Mouse (Mus musculus) hindbrain, embryonic 16.5 days (tissue): ENCODE results near the gene Ckap2l. TPM values are rescaled to one million over a fixed set of nuclear protein-coding genes. Genes with fewer than 3 reads are reported as not detected.

Source experiments
- ATAC-seq: fragments of 200-750 bp; cut with Nextera tagmentation; 2 replicates; pipeline ENCODE4 v1.8.0; 2017; ENCODE audit warnings: moderate TSS enrichment, moderate library complexity
- H3K27ac ChIP-seq: fragments of 300-500 bp; sonication (generic); 2 replicates; pipeline ENCODE4 v1.5.1; 2014; ENCODE audit warnings: low read depth, mild to moderate bottlenecking, control low read depth, low read length, moderate library complexity
- H3K27me3 ChIP-seq: fragments of 300-500 bp; sonication (generic); replicated peaks from 2 replicates; pipeline ENCODE4 v1.6.1; 2014; ENCODE audit warnings: low read length; ENCODE audit not compliant: control insufficient read depth, insufficient read depth
- H3K36me3 ChIP-seq: fragments of 300-500 bp; sonication (generic); 2 replicates; pipeline ENCODE4 v1.6.1; 2014; ENCODE audit warnings: mild to moderate bottlenecking, low read length, moderate library complexity, mixed read lengths; ENCODE audit not compliant: control insufficient read depth, insufficient read depth
- H3K4me1 ChIP-seq: fragments of 300-500 bp; sonication (generic); 2 replicates; pipeline ENCODE4 v1.6.1; 2014; ENCODE audit warnings: low read depth, low read length; ENCODE audit not compliant: control insufficient read depth, insufficient read depth
- H3K4me2 ChIP-seq: fragments of 300-500 bp; sonication (generic); 2 replicates; pipeline ENCODE4 v1.6.1; 2014; ENCODE audit warnings: mild to moderate bottlenecking, low read length, control low read depth, moderate library complexity
- H3K4me3 ChIP-seq: fragments of 300-500 bp; sonication (generic); 2 replicates; pipeline ENCODE4 v1.5.1; 2014; ENCODE audit warnings: mild to moderate bottlenecking, low read length, control low read depth, moderate library complexity
- H3K9ac ChIP-seq: fragments of 300-500 bp; sonication (generic); 2 replicates; pipeline ENCODE4 v1.6.1; 2014; ENCODE audit warnings: low read depth, mild to moderate bottlenecking, control low read depth, low read length, moderate library complexity
- H3K9me3 ChIP-seq: fragments of 300-500 bp; sonication (generic); 2 replicates; pipeline ENCODE4 v1.6.1; 2014; ENCODE audit warnings: mild to moderate bottlenecking, low read length, moderate library complexity; ENCODE audit not compliant: control insufficient read depth
- WGBS: fragments of 180-500 bp; shearing (Covaris S2); extraction: QIAGEN DNeasy Blood & Tissue Kit; methylation state at CpG from one replicate; pipeline ENCODE4 v1.1.7; 2014; 5-methylcytosine and 5-hydroxymethylcytosine counted together
- polyA plus RNA-seq: library from polyadenylated mRNA; unstranded; fragments of >200 nt; fragmentation: Nextera tagmentation; extraction: Ambion mirVana; gene quantifications from 2 replicates; pipeline ENCODE4 v1.2.1, GENCODE M21; 2015

Gene Ckap2l
- polyA plus RNA-seq, 1 experiment from 2014 or later: 9.7 TPM

DNA sequence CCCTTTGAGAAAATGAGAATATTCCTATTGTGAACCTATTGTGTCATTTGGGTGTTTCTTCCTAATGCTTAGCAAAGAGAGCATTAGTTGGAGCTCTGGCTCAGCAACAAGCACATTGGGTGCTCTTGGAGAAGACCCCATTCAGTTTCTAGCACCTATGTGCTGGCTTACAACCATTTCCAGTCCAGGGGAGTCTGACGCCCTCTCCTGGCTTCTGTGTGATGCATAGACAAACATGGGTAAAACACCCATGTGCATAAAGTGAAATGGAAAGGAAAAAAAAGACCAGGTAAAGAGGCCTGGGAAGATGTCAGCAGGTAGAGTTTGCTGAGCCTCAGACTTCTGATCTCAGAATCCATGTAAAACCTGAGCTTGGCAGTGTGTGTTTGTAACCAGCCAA is 63.8 kb downstream of the Ckap2l start:
- no peak overlapping the region for H3K9ac ChIP-seq

DNA sequence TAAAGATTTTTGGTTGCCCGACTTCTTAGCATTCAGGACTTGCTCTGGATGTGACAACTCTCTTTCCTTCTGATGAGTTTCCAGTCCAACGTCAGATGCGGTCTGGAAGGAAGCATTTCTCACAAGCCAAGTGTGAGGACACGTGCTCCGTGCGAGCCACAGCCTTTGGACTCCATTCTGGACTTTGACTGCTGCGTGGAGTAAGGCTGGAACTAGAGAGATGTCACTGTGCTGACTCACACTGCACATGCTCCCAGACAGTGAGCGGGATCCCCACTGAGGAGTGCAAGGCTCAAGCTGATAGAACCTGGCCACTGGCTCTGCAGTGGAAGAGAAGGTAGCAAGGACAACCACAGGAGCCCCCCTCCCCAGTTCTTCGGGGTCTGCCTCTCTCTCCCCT is 64.5 kb downstream of the Ckap2l start:
- 79% methylated on average over 8 of the region's 9 CpGs for WGBS
- no peak for ATAC-seq

More for the DNA sequence above, 63.8 kb downstream of the Ckap2l start:
- no peak for ATAC-seq
- Histone ChIP-seq H3K4me1 (no peaks in the 10 kb centered on the region), H3K36me3 (no peaks in the 10 kb centered on the region), H3K9me3 (0 out of 2 replicates have a peak, but pooled peaks cover 3% of the 10 kb centered on the region), H3K27ac (no peak overlapping the region), H3K27me3 (no peaks in the 10 kb centered on the region), H3K4me3 (no peak overlapping the region), H3K4me2 (no peak overlapping the region)
- 96% methylated on average over 1 of the region's 1 CpGs for WGBS

DNA sequence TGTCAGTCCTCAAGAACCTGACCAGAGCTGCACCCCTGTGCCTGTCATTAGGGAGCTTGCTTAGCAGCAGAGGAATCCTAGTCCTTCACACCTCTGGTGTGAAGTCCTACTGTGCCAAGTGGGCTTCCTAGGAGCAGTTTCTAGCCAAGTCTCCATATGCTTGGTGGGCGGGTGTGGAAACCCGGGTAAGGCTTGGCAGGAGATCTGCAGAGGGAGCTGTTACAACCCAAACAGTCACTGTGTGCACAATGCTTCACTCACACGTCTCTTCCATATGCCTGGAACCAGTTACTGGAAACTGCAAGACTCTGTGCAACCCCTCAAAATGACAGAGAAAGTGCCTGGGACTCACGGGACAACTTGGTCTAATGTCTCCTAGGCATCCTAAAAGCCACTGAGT is 65.0 kb downstream of the Ckap2l start:
- WGBS: 57% methylated on average over 4 of the region's 4 CpGs
- H3K27me3 ChIP-seq: no peaks in the 10 kb centered on the region

More for the DNA sequence above, 64.5 kb downstream of the Ckap2l start:
- Histone ChIP-seq H3K9me3 (0 out of 2 replicates have a peak, but pooled peaks cover 3% of the 10 kb centered on the region), H3K4me2 (no peak overlapping the region), H3K36me3 (no peaks in the 10 kb centered on the region), H3K27me3 (no peaks in the 10 kb centered on the region), H3K27ac (no peak overlapping the region), H3K4me3 (no peak overlapping the region), H3K4me1 (no peaks in the 10 kb centered on the region), H3K9ac (no peak overlapping the region)

DNA sequence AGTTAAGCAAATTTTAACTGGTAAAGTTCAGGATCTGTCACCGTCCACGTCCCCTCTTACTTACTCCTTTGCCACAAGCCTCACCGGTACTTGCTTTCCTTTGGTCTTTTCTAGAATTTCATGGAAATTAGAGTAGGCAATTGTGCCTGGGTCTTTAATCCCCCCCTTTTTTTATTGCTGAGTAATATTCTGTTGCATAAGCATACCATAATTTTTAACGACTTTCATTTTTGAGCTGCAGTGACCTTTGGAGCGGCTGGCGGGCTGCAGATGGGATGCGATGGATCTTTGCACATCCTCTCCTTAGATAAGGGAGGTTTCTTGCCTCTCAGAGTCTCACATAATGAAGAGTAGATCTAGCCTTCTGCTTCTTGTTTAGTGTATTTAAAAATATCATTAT is 67.7 kb downstream of the Ckap2l start:
- Histone ChIP-seq H3K9me3 (0 out of 2 replicates have a peak, but pooled peaks cover 3% of the 10 kb centered on the region), H3K27ac (no peak overlapping the region), H3K4me1 (no peaks in the 10 kb centered on the region), H3K4me2 (no peak overlapping the region), H3K4me3 (no peak overlapping the region), H3K9ac (no peak overlapping the region), H3K36me3 (no peaks in the 10 kb centered on the region), H3K27me3 (no peaks in the 10 kb centered on the region)
- ATAC-seq: no peak
- 94% methylated on average over 7 of the region's 7 CpGs for WGBS

More for the DNA sequence above, 65.0 kb downstream of the Ckap2l start:
- Histone ChIP-seq H3K36me3 (no peaks in the 10 kb centered on the region), H3K4me2 (no peak overlapping the region), H3K9me3 (0 out of 2 replicates have a peak, but pooled peaks cover 3% of the 10 kb centered on the region), H3K9ac (no peak overlapping the region), H3K27ac (no peak overlapping the region), H3K4me3 (no peak overlapping the region), H3K4me1 (no peaks in the 10 kb centered on the region)
- no peak for ATAC-seq

DNA sequence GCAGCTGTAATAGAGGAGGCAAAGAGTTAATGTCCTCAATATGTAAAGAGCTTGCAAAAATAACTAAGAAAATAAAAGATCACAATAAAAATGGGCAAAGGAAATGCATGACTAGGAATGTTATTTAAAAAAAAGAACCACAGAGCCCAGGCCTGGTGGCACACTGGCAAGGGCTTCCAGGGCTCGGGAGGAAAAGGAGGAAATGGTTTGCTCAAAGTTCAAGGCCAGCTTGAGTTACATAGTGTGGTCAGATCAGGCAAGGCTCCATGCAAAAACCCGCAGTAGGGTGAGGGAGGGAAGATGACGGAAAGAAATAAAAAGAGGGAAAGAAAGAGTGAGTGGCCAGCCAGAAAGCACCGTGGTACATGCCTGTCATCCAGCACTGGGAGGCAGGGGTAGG is 68.4 kb downstream of the Ckap2l start:
- no peak overlapping the region for H3K4me3 ChIP-seq
- 0 out of 2 replicates have a peak, but pooled peaks cover 3% of the 10 kb centered on the region for H3K9me3 ChIP-seq
- H3K9ac ChIP-seq: no peak overlapping the region
- WGBS: 89% methylated on average over 4 of the region's 4 CpGs
- no peaks in the 10 kb centered on the region for H3K27me3 ChIP-seq
- H3K4me2 ChIP-seq: no peak overlapping the region
- no peaks in the 10 kb centered on the region for H3K36me3 ChIP-seq
- no peaks in the 10 kb centered on the region for H3K4me1 ChIP-seq
- ATAC-seq: no peak
- H3K27ac ChIP-seq: no peak overlapping the region

DNA sequence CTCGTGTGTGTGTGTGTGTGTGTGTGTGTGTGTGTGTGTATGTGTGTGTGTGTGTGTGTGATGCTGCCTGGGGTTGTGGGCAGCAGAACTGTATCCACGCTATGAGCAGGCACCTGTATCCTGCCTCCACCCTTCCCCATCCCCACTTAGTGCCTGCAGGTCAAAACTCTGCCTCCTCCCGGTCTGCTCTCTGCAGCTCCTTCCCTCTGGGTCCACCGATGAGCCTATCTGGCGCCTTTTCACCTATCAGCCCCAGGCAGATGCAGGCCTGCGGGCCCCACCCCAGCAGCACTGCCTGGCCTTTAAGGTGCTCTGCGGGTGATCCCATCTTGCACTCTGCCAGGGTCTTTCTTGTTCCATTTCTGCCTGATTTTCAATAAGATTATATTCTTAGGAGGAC is 69.3 kb downstream of the Ckap2l start:
- ATAC-seq: no peak
- Histone ChIP-seq H3K4me3 (no peak overlapping the region), H3K9ac (no peak overlapping the region), H3K27ac (no peak overlapping the region), H3K9me3 (0 out of 2 replicates have a peak, but pooled peaks cover 3% of the 10 kb centered on the region), H3K27me3 (no peaks in the 10 kb centered on the region), H3K4me1 (no peaks in the 10 kb centered on the region), H3K4me2 (no peak overlapping the region), H3K36me3 (no peaks in the 10 kb centered on the region)
- 82% methylated on average over 6 of the region's 7 CpGs for WGBS

DNA sequence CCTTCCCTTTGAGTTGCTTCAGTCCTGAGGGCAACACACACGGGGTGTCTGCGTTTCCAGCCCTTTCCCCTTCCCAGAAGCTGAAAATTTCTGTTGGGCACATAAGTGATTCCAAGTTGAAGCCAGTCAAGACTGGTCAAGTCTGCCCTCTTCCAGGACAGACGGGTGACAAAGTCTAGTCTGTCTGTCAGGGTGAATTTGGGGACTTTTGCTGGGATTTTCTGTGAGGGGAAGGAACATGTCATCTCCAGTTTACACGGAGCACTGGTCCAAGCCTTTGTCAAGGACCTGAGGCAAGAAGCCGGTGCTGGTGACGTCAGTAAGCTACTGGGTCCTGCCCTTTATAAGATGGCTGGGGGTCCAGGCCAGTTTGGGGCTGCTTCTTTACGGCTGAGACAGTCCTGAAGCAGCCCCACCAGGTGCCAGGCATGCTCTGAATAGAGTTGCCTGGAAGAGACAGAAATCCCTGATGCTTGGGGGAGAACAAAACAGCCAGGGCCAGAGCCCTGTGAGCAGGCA is 69.9 kb downstream of the Ckap2l start:
- ATAC-seq: no peak
- no peak overlapping the region for H3K27ac ChIP-seq
- no peaks in the 10 kb centered on the region for H3K4me1 ChIP-seq
- 81% methylated on average over 7 of the region's 7 CpGs for WGBS
- no peak overlapping the region for H3K9ac ChIP-seq
- H3K4me2 ChIP-seq: no peak overlapping the region
- H3K4me3 ChIP-seq: no peak overlapping the region
- H3K9me3 ChIP-seq: 0 out of 2 replicates have a peak, but pooled peaks cover 3% of the 10 kb centered on the region
- H3K36me3 ChIP-seq: no peaks in the 10 kb centered on the region
- H3K27me3 ChIP-seq: no peaks in the 10 kb centered on the region

DNA sequence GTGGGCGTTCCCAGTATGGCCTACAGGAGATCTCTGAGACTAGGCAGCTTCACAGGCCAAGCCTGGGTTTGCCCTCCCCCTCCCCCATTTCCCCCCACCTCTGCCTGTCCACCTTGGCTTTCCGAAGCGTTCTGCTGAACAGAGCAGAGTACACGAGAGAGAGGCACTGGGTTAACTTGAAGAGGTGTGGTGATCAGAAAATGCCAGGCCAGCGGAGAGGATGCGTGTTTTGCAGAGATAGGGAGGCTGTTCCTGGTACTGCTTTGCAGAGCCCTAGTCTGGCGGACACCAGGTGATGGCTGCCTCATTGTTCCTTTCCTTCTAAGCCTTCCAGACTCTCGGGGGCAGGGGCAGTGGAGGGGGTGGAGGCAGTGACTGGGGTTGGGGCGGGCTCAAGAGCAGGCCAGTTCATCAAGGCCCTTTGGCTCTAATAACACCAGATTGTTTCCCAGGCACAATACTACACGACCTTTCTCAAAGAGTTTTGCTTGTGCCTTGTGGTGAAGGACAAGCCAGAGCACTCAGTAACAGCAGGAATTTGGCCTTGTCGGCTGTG is 70.6 kb downstream of the Ckap2l start:
- WGBS: 72% methylated on average over 11 of the region's 11 CpGs
- H3K36me3 ChIP-seq: no peaks in the 10 kb centered on the region
- 0 out of 2 replicates have a peak, but pooled peaks cover 3% of the 10 kb centered on the region for H3K9me3 ChIP-seq
- no peak overlapping the region for H3K4me3 ChIP-seq
- no peaks in the 10 kb centered on the region for H3K4me1 ChIP-seq
- no peaks in the 10 kb centered on the region for H3K27me3 ChIP-seq
- H3K27ac ChIP-seq: no peak overlapping the region
- no peak overlapping the region for H3K4me2 ChIP-seq
- ATAC-seq: no peak
- no peak overlapping the region for H3K9ac ChIP-seq

DNA sequence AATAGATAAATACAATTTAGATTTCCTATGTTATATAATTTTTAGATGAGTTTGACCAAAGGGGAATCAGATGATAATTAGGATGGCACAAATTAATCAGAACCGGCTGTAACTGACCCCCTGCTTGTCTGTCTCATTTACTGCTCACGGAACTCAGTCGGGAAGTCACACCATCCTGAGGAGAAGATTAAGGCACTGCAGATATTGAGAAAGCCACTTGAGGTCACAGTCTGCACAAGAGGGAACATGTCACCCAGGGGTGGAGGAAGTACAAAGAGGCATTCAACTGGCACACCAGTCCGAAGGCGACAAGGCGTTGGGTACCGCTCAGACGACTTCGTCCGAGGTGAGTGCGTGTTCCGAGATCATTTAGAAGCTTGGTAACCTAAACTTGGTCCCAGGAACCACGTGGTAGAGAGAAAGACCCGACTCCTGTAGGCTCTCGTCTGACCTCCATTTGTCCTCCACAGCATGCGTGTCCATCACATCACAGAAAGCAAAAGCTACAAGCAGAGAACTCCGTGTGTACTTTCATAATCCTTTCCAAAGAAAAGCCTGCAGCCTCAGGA is 71.7 kb downstream of the Ckap2l start:
- H3K27me3 ChIP-seq: no peaks in the 10 kb centered on the region
- H3K9me3 ChIP-seq: 0 out of 2 replicates have a peak, but pooled peaks cover 3% of the 10 kb centered on the region

More for the DNA sequence above, 71.7 kb downstream of the Ckap2l start:
- no peak overlapping the region for H3K4me2 ChIP-seq
- no peak overlapping the region for H3K27ac ChIP-seq
- H3K4me1 ChIP-seq: no peaks in the 10 kb centered on the region
- no peak for ATAC-seq
- WGBS: 76% methylated on average over 17 of the region's 17 CpGs
- no peaks in the 10 kb centered on the region for H3K36me3 ChIP-seq
- no peak overlapping the region for H3K9ac ChIP-seq
- H3K4me3 ChIP-seq: no peak overlapping the region
